Mouse (Mus musculus) megakaryocyte, adult 5-6 weeks (primary cell): ENCODE data around the gene Nlgn3. TPM values are rescaled to one million over a fixed set of nuclear protein-coding genes. Genes with fewer than 3 reads are reported as not detected.

Experiments used
- ATAC-seq: 2 replicates; pipeline ENCODE4 v1.8.0; 2016; ENCODE audit warnings: mild to moderate bottlenecking, inconsistent platforms; ENCODE audit not compliant: poor library complexity, severe bottlenecking
- total RNA-seq, 2 experiments: library from RNA; stranded (forward) in 1 of 2; stranded (reverse) in 1 of 2; fragments of 153-499, 151-499 nt in 1 of 2; fragments of 221-1000, 200-1000 nt in 1 of 2; gene quantifications; 2 replicates each; pipeline versions ENCODE4 v1.2.3 to v1.2.4; 2015 to 2017

Gene Nlgn3
- total RNA-seq, 2 experiments from 2014 or later = 0.04 TPM; not detected in 1

DNA sequence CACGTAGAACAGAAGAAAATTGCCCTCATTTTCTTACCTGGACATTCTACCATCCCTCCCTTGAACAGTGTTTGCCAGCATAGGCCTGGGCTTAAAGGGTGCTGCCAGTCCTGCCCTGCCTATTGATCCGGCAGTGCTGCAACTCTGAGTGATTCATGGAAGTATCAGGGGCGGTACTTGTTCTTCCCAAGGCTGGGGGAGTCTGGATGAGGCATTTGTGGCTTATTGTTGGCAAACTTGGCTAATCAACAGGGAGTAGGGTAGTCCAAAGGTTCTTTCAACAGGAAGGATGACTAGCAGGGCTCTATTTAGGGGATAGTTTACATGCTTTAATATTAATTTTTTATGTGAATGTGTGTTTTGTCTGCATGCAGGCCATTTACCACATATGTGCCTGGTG, 71.6 kb downstream of the Nlgn3 start:
- ATAC-seq = no peak

DNA sequence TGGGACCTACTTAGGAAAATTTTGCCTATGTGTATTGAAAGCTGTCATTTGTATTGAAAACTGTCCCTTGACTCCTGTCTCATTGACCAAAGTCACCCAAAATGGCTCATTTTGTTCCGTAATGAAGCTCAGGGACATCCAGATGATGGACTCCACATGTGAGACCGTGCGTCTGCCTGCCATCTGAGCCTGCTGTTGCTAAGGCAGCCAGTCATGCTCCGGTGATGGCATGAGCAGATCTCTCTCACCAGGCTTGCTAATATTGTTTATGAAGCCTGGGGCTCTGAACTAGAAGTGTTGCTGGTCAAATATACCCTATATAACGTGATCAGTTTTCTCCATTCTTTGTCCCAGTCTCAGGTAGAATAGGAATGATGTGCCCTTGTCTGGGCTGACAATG, 74.0 kb downstream of the Nlgn3 start:
- no peak for ATAC-seq

Other genes starting within 250 kb of the Nlgn3 start
- 0.49 and 1.0 TPM in 2 replicates for gene Tex11, start 239.5 kb upstream of the Nlgn3 start, total RNA-seq (2015)
- gene Tex11, start 239.5 kb upstream of the Nlgn3 start, total RNA-seq (2017) = 0.48 and 0.69 TPM in 2 replicates
- gene Slc7a3, start 213.1 kb upstream of the Nlgn3 start, total RNA-seq (2015) = not detected in 2 replicates
- not detected in 2 replicates for gene Slc7a3, start 213.1 kb upstream of the Nlgn3 start, total RNA-seq (2017)
- 32.4 and 36.3 TPM in 2 replicates for gene Snx12, start 76.6 kb upstream of the Nlgn3 start, total RNA-seq (2015)
- gene Snx12, start 76.6 kb upstream of the Nlgn3 start, total RNA-seq (2017) = 56.2 and 57.1 TPM in 2 replicates
- gene Foxo4, start 44.6 kb upstream of the Nlgn3 start, total RNA-seq (2015) = 2.6 and 3.0 TPM in 2 replicates
- gene Foxo4, start 44.6 kb upstream of the Nlgn3 start, total RNA-seq (2017) = 8.2 and 9.2 TPM in 2 replicates
- gene Gm614, start 35.2 kb upstream of the Nlgn3 start, total RNA-seq (2015) = 1.0 TPM in 1 of 2 replicates, not detected in the other
- not detected in 2 replicates for gene Gm614, start 35.2 kb upstream of the Nlgn3 start, total RNA-seq (2017)
- 47.4 and 60.1 TPM in 2 replicates for gene Il2rg, start 30.9 kb upstream of the Nlgn3 start, total RNA-seq (2015)
- 35.2 and 64.5 TPM in 2 replicates for gene Il2rg, start 30.9 kb upstream of the Nlgn3 start, total RNA-seq (2017)
- gene Gm20489, start 30.1 kb upstream of the Nlgn3 start, total RNA-seq (2015) = not detected in 2 replicates
- not detected in 2 replicates for gene Gm20489, start 30.1 kb upstream of the Nlgn3 start, total RNA-seq (2017)
- gene Med12, start 25.1 kb upstream of the Nlgn3 start, total RNA-seq (2015) = 46.8 and 63.7 TPM in 2 replicates
- gene Med12, start 25.1 kb upstream of the Nlgn3 start, total RNA-seq (2017) = 28.7 and 37.4 TPM in 2 replicates
- gene Gjb1, start 77.2 kb downstream of the Nlgn3 start, total RNA-seq (2015) = not detected in 2 replicates
- not detected in 2 replicates for gene Gjb1, start 77.2 kb downstream of the Nlgn3 start, total RNA-seq (2017)
- gene Zmym3, start 121.7 kb downstream of the Nlgn3 start, total RNA-seq (2015) = 19.2 and 35.4 TPM in 2 replicates
- gene Zmym3, start 121.7 kb downstream of the Nlgn3 start, total RNA-seq (2017) = 12.6 and 20.2 TPM in 2 replicates
- 190 and 195 TPM in 2 replicates for gene Nono, start 130.2 kb downstream of the Nlgn3 start, total RNA-seq (2015)
- 374 and 382 TPM in 2 replicates for gene Nono, start 130.2 kb downstream of the Nlgn3 start, total RNA-seq (2017)
- gene Itgb1bp2, start 149.9 kb downstream of the Nlgn3 start, total RNA-seq (2015) = 0.11 and 1.5 TPM in 2 replicates
- gene Itgb1bp2, start 149.9 kb downstream of the Nlgn3 start, total RNA-seq (2017) = 0.29 and 1.2 TPM in 2 replicates
- gene Taf1, start 233.6 kb downstream of the Nlgn3 start, total RNA-seq (2015) = 36.5 and 37.6 TPM in 2 replicates
- 46.7 and 56.9 TPM in 2 replicates for gene Taf1, start 233.6 kb downstream of the Nlgn3 start, total RNA-seq (2017)